Mouse (Mus musculus): Measurements from ENCODE around the gene Pabpn1l. TPM values are rescaled to one million over a fixed set of nuclear protein-coding genes. Genes with fewer than 3 reads are reported as not detected.
"Not testable (repeated sequence)": the region's sequence is repeated elsewhere in the genome, so short reads cannot be mapped to it uniquely, and the experiment has no call there.

Gene Pabpn1l
- polyA plus RNA-seq, 1 experiment from 2014 or later: not detected

GRCm38 (mm10) chr8:122632134-122632533, 9.6 kb upstream of the Pabpn1l start:
- H3K9ac ChIP-seq (ENCODE audit: low read length); H3K27me3 ChIP-seq (replicated peaks; ENCODE audit: control insufficient read depth, insufficient read depth, low read length); DNase-seq (ENCODE audit: low spot score); H3K4me3 ChIP-seq (ENCODE audit: low read depth, low read length); H3K27ac ChIP-seq (ENCODE audit: low read depth); H3K9me3 ChIP-seq (ENCODE audit: control insufficient read depth, low read length); H3K4me2 ChIP-seq (ENCODE audit: low read length); ATAC-seq (replicated peaks; ENCODE audit: low FRiP score, low TSS enrichment, low read depth); H3K36me3 ChIP-seq (ENCODE audit: control insufficient read depth, insufficient read depth, low read length): not testable (repeated sequence)
- WGBS: 82% methylated on average over 3 of the region's 3 CpGs
- peaks cover 16% of the 10 kb centered on the region; the same call in 1 of the 2 replicates for H3K4me1 ChIP-seq (replicated peaks; ENCODE audit: control insufficient read depth, insufficient read depth, low read length)

- WGBS: 58% methylated on average over 22 of the region's 22 CpGs
- Histone ChIP-seq H3K27ac (ENCODE audit: low read depth) (no peak overlapping the region), H3K4me2 (ENCODE audit: low read length) (peak overlapping the region; percentile 18), H3K4me1 (replicated peaks; ENCODE audit: control insufficient read depth, insufficient read depth, low read length) (0 out of 2 replicates have a peak, but pooled peaks cover 4% of the 10 kb centered on the region), H3K9me3 (ENCODE audit: control insufficient read depth, low read length) (no peaks in the 10 kb centered on the region), H3K9ac (ENCODE audit: low read length) (no peak overlapping the region), H3K4me3 (ENCODE audit: low read depth, low read length) (no peak overlapping the region), H3K36me3 (ENCODE audit: control insufficient read depth, insufficient read depth, low read length) (no peaks in the 10 kb centered on the region), H3K27me3 (replicated peaks; ENCODE audit: control insufficient read depth, insufficient read depth, low read length) (0 out of 2 replicates have a peak, but pooled peaks cover 5% of the 10 kb centered on the region)
- ATAC-seq (replicated peaks; ENCODE audit: low FRiP score, low TSS enrichment, low read depth): no peak
- no peak for DNase-seq (ENCODE audit: low spot score)
Measured at GRCm38 (mm10) chr8:122630696-122631095, 8.2 kb upstream of the Pabpn1l start.

DNA sequence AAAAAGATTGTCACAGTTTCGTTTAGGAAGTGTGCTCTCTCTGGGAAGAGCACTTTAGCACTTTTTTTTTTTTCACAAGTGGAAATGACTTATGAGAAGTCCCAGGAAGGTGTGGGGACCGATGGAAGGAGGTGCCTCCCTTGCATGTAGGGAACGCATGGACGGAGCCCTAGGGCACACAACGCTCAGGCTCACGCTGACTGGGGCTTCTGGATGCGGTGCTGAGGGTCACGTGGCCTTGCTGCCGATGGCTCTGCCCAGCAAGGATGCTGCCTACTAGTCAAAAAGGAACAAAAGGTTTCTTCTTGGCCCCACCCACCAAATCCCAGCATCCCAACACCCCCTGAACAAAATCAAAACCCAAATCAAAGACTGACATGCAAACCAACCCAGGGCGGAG, 6.8 kb upstream of the Pabpn1l start:
- Histone ChIP-seq H3K27me3 (replicated peaks; ENCODE audit: control insufficient read depth, insufficient read depth, low read length) (0 out of 2 replicates have a peak, but pooled peaks cover 5% of the 10 kb centered on the region), H3K4me3 (ENCODE audit: low read depth, low read length) (no peak overlapping the region), H3K9me3 (ENCODE audit: control insufficient read depth, low read length) (no peaks in the 10 kb centered on the region), H3K4me1 (replicated peaks; ENCODE audit: control insufficient read depth, insufficient read depth, low read length) (no peaks in the 10 kb centered on the region), H3K27ac (ENCODE audit: low read depth) (no peak overlapping the region), H3K4me2 (ENCODE audit: low read length) (no peak overlapping the region), H3K9ac (ENCODE audit: low read length) (no peak overlapping the region), H3K36me3 (ENCODE audit: control insufficient read depth, insufficient read depth, low read length) (no peaks in the 10 kb centered on the region)
- DNase-seq (ENCODE audit: low spot score) (no peak), ATAC-seq (replicated peaks; ENCODE audit: low FRiP score, low TSS enrichment, low read depth) (no peak)
- WGBS: 53% methylated on average over 10 of the region's 10 CpGs

DNA sequence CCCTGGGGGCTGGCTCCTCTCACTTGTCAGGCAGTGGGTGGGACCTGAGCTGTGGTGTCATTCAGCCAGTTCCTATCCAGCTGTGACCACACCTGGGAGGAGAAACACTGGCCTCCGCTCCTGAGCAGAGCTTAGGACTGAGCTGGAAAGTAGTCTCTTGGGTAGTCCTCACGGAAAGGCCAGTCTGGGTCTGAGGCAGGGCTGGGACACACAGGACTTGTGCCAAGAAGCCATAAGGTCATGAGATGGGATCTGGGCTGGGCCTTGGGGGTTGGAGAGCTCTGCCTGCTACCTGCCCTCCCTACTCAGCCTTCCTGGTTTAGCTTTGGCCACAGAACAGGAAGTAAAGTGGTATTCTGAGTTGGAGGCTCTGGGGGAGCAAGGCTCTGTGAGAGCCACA, 4.4 kb upstream of the Pabpn1l start:
- Histone ChIP-seq H3K9me3 (ENCODE audit: control insufficient read depth, low read length) (no peaks in the 10 kb centered on the region), H3K4me2 (ENCODE audit: low read length) (no peak overlapping the region), H3K9ac (ENCODE audit: low read length) (no peak overlapping the region), H3K27me3 (replicated peaks; ENCODE audit: control insufficient read depth, insufficient read depth, low read length) (0 out of 2 replicates have a peak, but pooled peaks cover 5% of the 10 kb centered on the region), H3K27ac (ENCODE audit: low read depth) (no peak overlapping the region), H3K4me1 (replicated peaks; ENCODE audit: control insufficient read depth, insufficient read depth, low read length) (no peaks in the 10 kb centered on the region), H3K36me3 (ENCODE audit: control insufficient read depth, insufficient read depth, low read length) (no peaks in the 10 kb centered on the region), H3K4me3 (ENCODE audit: low read depth, low read length) (no peak overlapping the region)
- DNase-seq (ENCODE audit: low spot score) (no peak), ATAC-seq (replicated peaks; ENCODE audit: low FRiP score, low TSS enrichment, low read depth) (no peak)
- 91% methylated on average over 2 of the region's 2 CpGs for whole genome bisulfite sequencing

DNA sequence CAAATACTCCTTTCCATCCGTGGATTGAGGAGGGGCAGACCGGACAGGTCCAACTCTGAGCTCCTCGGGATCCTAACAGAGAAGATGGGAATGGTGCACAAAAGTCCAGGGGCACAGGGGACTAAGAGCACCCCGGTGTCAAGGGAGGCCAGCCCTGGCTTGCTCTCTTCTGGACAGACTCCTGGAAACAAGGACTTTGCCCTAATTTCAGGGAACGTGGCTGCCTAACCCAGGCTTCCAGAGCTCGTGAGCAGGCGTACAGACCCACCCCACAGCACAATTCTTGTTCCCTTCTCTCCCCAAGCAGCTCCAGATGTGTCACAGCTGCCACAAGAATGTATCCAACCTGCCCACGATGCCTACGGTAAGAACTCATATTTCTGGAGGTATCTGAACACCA, 3.3 kb upstream of the Pabpn1l start:
- Histone ChIP-seq H3K36me3 (ENCODE audit: control insufficient read depth, insufficient read depth, low read length) (no peaks in the 10 kb centered on the region), H3K9me3 (ENCODE audit: control insufficient read depth, low read length) (no peaks in the 10 kb centered on the region), H3K27me3 (replicated peaks; ENCODE audit: control insufficient read depth, insufficient read depth, low read length) (0 out of 2 replicates have a peak, but pooled peaks cover 5% of the 10 kb centered on the region), H3K4me3 (ENCODE audit: low read depth, low read length) (no peak overlapping the region), H3K4me1 (replicated peaks; ENCODE audit: control insufficient read depth, insufficient read depth, low read length) (no peaks in the 10 kb centered on the region), H3K9ac (ENCODE audit: low read length) (no peak overlapping the region), H3K27ac (ENCODE audit: low read depth) (no peak overlapping the region), H3K4me2 (ENCODE audit: low read length) (no peak overlapping the region)
- DNase-seq (ENCODE audit: low spot score): no peak
- ATAC-seq (replicated peaks; ENCODE audit: low FRiP score, low TSS enrichment, low read depth): no peak
- WGBS: 75% methylated on average over 9 of the region's 9 CpGs

DNA sequence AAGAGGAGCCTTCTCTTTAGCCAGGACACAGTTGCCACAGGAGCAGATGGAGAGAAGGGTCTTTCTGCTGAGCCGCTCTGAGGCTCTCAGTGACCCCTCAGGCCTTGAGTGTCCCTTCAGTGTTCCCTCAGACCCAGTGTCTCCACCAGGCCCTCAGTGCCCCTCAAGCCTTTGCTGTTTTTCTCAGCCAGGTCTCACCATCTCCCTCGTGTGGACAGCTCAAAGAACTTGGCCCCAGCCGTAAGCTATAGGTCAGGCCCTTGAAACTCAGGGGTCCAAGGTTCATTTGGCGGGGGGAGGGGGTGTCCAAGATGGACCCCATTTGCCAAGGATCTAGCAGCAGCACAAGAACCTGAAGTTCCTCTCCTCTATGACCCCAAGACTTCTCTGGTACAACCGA, 2.1 kb upstream of the Pabpn1l start:
- no peaks in the 10 kb centered on the region for H3K27me3 ChIP-seq (replicated peaks; ENCODE audit: control insufficient read depth, insufficient read depth, low read length)
- ATAC-seq (replicated peaks; ENCODE audit: low FRiP score, low TSS enrichment, low read depth): no peak
- 0 out of 2 replicates have a peak, but pooled peaks cover 1% of the 10 kb centered on the region for H3K4me1 ChIP-seq (replicated peaks; ENCODE audit: control insufficient read depth, insufficient read depth, low read length)
- no peak overlapping the region for H3K4me2 ChIP-seq (ENCODE audit: low read length)
- no peaks in the 10 kb centered on the region for H3K9me3 ChIP-seq (ENCODE audit: control insufficient read depth, low read length)
- no peak overlapping the region for H3K27ac ChIP-seq (ENCODE audit: low read depth)
- no peak overlapping the region for H3K9ac ChIP-seq (ENCODE audit: low read length)
- no peak overlapping the region for H3K4me3 ChIP-seq (ENCODE audit: low read depth, low read length)
- no peaks in the 10 kb centered on the region for H3K36me3 ChIP-seq (ENCODE audit: control insufficient read depth, insufficient read depth, low read length)
- no peak for DNase-seq (ENCODE audit: low spot score)
- WGBS: 67% methylated on average over 5 of the region's 5 CpGs

GRCm38 (mm10) chr8:122623844-122624642, 1.5 kb upstream of the Pabpn1l start:
- H3K4me2 ChIP-seq (ENCODE audit: low read length): no peak overlapping the region
- H3K9ac ChIP-seq (ENCODE audit: low read length): no peak overlapping the region
- no peaks in the 10 kb centered on the region for H3K36me3 ChIP-seq (ENCODE audit: control insufficient read depth, insufficient read depth, low read length)
- H3K9me3 ChIP-seq (ENCODE audit: control insufficient read depth, low read length): no peaks in the 10 kb centered on the region
- WGBS: 91% methylated on average over 17 of the region's 17 CpGs
- H3K4me1 ChIP-seq (replicated peaks; ENCODE audit: control insufficient read depth, insufficient read depth, low read length): peaks cover 4% of the 10 kb centered on the region; the same call in 1 of the 2 replicates
- ATAC-seq (replicated peaks; ENCODE audit: low FRiP score, low TSS enrichment, low read depth) (no peak), DNase-seq (ENCODE audit: low spot score) (no peak)
- H3K27me3 ChIP-seq (replicated peaks; ENCODE audit: control insufficient read depth, insufficient read depth, low read length): no peaks in the 10 kb centered on the region
- no peak overlapping the region for H3K27ac ChIP-seq (ENCODE audit: low read depth)
- H3K4me3 ChIP-seq (ENCODE audit: low read depth, low read length): no peak overlapping the region

GRCm38 (mm10) chr8:122620446-122620845, 2.1 kb downstream of the Pabpn1l start:
- DNase-seq (ENCODE audit: low spot score) (no peak), ATAC-seq (replicated peaks; ENCODE audit: low FRiP score, low TSS enrichment, low read depth) (no peak)
- no peaks in the 10 kb centered on the region for H3K9me3 ChIP-seq (ENCODE audit: control insufficient read depth, low read length)
- no peak overlapping the region for H3K9ac ChIP-seq (ENCODE audit: low read length)
- no peak overlapping the region for H3K27ac ChIP-seq (ENCODE audit: low read depth)
- H3K4me1 ChIP-seq (replicated peaks; ENCODE audit: control insufficient read depth, insufficient read depth, low read length): peaks cover 4% of the 10 kb centered on the region; the same call in 1 of the 2 replicates
- peaks cover 2% of the 10 kb centered on the region; the same call in 1 of the 2 replicates for H3K36me3 ChIP-seq (ENCODE audit: control insufficient read depth, insufficient read depth, low read length)
- no peak overlapping the region for H3K4me3 ChIP-seq (ENCODE audit: low read depth, low read length)
- no peaks in the 10 kb centered on the region for H3K27me3 ChIP-seq (replicated peaks; ENCODE audit: control insufficient read depth, insufficient read depth, low read length)
- 22% methylated on average over 5 of the region's 5 CpGs for WGBS
- no peak overlapping the region for H3K4me2 ChIP-seq (ENCODE audit: low read length)

Measured in intestine, embryonic 14.5 days (tissue).